Mouse (Mus musculus): Measurements from ENCODE around the gene Ly86.

DNA sequence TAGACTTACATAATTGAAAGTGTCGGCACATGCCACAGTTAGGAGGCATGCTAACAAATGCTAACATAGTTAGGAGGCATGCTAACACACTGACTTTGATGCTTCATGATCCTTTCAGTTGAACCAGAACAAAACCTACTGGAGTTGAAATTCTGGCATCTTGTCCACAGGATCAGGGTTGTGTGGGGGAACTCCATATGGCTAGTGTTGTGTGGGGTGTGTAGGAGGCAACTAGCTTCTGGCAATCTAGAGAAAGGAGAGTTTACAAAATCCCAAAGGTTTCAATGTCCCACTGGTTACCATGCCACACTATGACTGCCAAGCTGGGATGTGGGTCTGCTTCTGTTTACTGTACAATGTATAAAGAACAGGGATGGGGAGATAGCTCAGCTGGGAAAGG, 70.7 kb downstream of the Ly86 start:
- TF ChIP-seq CTCF (IDR thresholded peaks at IDR 0.05; ENCODE audit: low read depth, low read length): no peak
- TF ChIP-seq POLR2A (IDR thresholded peaks at IDR 0.05; ENCODE audit: extremely low read depth, insufficient read depth, low read length): no peak
